Mouse (Mus musculus): ENCODE data around the gene Miga1. TPM values are rescaled to one million over a fixed set of nuclear protein-coding genes. Genes with fewer than 3 reads are reported as not detected.

Miga1 gene
- polyA plus RNA-seq, 1 experiment from 2014 or later: 16.4 TPM

- Histone ChIP-seq H3K27ac (replicated peaks in 1 of 2; ENCODE audit: control insufficient read depth in 1 of 2, insufficient read depth in 1 of 2, low read depth in 2 of 2, low read length in 2 of 2) (no peak overlapping the region), H3K9ac (ENCODE audit: low read length) (no peak overlapping the region), H3K9me3 (ENCODE audit: control insufficient read depth, low read length) (no peaks in the 10 kb centered on the region), H3K4me1 (ENCODE audit: control insufficient read depth in 2 of 2, insufficient read depth in 2 of 2, low read length in 2 of 2) (no peaks in the 10 kb centered on the region), H3K27me3 (ENCODE audit: control insufficient read depth, insufficient read depth, low read length) (no peaks in the 10 kb centered on the region), H3K36me3 (ENCODE audit: control insufficient read depth, insufficient read depth, low read length) (peaks cover 99% of the 10 kb centered on the region), H3K4me3 (ENCODE audit: control insufficient read depth in 1 of 2, insufficient read depth in 1 of 2, low read depth in 1 of 2, low read length in 2 of 2) (no peak overlapping the region), H3K4me2 (ENCODE audit: low read length) (no peak overlapping the region)
- no peak for ATAC-seq (ENCODE audit: insufficient number of reproducible peaks, insufficient read depth, low FRiP score, low read depth)
Observed at GRCm38 (mm10) chr3:152224918-152225317, 115.3 kb downstream of the Miga1 start.

Other genes starting within 250 kb of the Miga1 start
- 2.9 and 4.1 TPM in 2 replicates for gene Gipc2, start 174.2 kb downstream of the Miga1 start, polyA plus RNA-seq (2014; fragmentation: Nextera tagmentation; extraction: Ambion mirVana)
- 46.2 and 47.9 TPM in 2 replicates for gene Dnajb4, start 130.1 kb downstream of the Miga1 start, polyA plus RNA-seq (2014; fragmentation: Nextera tagmentation; extraction: Ambion mirVana)
- gene Fubp1, start 130.0 kb downstream of the Miga1 start, polyA plus RNA-seq (2014; fragmentation: Nextera tagmentation; extraction: Ambion mirVana): 113 and 117 TPM in 2 replicates
- gene Nexn, start 74.1 kb downstream of the Miga1 start, polyA plus RNA-seq (2014; fragmentation: Nextera tagmentation; extraction: Ambion mirVana): 238 and 249 TPM in 2 replicates
- gene Usp33, start 6.1 kb upstream of the Miga1 start, polyA plus RNA-seq (2014; fragmentation: Nextera tagmentation; extraction: Ambion mirVana): 29.9 and 33.0 TPM in 2 replicates
- 34.5 and 36.3 TPM in 2 replicates for gene Zzz3, start 55.1 kb upstream of the Miga1 start, polyA plus RNA-seq (2014; fragmentation: Nextera tagmentation; extraction: Ambion mirVana)